Mouse (Mus musculus) kidney, postnatal 14 days (tissue): Measurements from ENCODE around the gene Btbd35f30.
"Not testable (repeated sequence)": the region's sequence is repeated elsewhere in the genome, so short reads cannot be mapped to it uniquely, and the experiment has no call there.

Experiments
- DNase-seq: peaks from one replicate; pipeline ENCODE4 v3.0.0; 2022; ENCODE audit warnings: mixed read lengths

Btbd35f30 gene

GRCm38 (mm10) chrX:32894325-32894724 is at the start of gene Btbd35f30:
Gene Btbd35f30 (plus strand): TSS chrX:32894625.
- not testable (repeated sequence) for DNase-seq

- DNase-seq = not testable (repeated sequence)
Observed at GRCm38 (mm10) chrX:32941468-32941867, 47.0 kb downstream of the Btbd35f30 start, which contains the start of gene Gm21789. Gene Gm21789 (plus strand): TSS chrX:32941768.
